Mouse (Mus musculus) kidney, postnatal 0 days (tissue): ENCODE measurements around the gene Ttc22. TPM values are rescaled to one million over a fixed set of nuclear protein-coding genes. Genes with fewer than 3 reads are reported as not detected.
A peak's percentile ranks its signal among the peaks of the same experiment; 100 is the strongest.

ENCODE experiments used
- ATAC-seq: fragments of 200-750 bp; cut with Nextera tagmentation; replicated peaks from 2 replicates; pipeline ENCODE4 v1.8.0; 2017; ENCODE audit warnings: low read depth, moderate number of reproducible peaks, moderate TSS enrichment, moderate library complexity; ENCODE audit not compliant: low FRiP score
- DNase-seq: peaks from one replicate; pipeline ENCODE4 v3.0.0-alpha.2; 2016; ENCODE audit warnings: low spot score
- H3K27ac ChIP-seq: fragments of 300-500 bp; sonication (generic); 2 replicates; pipeline ENCODE4 v1.5.1; 2014; ENCODE audit warnings: mild to moderate bottlenecking
- H3K27me3 ChIP-seq: fragments of 300-500 bp; sonication (generic); 2 replicates; pipeline ENCODE4 v1.6.1; 2014; ENCODE audit warnings: low read length, mixed read lengths; ENCODE audit not compliant: insufficient read depth
- H3K36me3 ChIP-seq: fragments of 300-500 bp; sonication (generic); 2 replicates; pipeline ENCODE4 v1.6.1; 2014; ENCODE audit warnings: low read length, mixed read lengths; ENCODE audit not compliant: insufficient read depth
- H3K4me1 ChIP-seq: fragments of 300-500 bp; sonication (generic); replicated peaks from 2 replicates; pipeline ENCODE4 v1.6.1; 2014; ENCODE audit warnings: antibody characterized with exemption, low read length, mixed read lengths; ENCODE audit not compliant: insufficient read depth
- H3K4me2 ChIP-seq: fragments of 300-500 bp; sonication (generic); 2 replicates; pipeline ENCODE4 v1.6.1; 2014; ENCODE audit warnings: mild to moderate bottlenecking, low read length, moderate library complexity, mixed read lengths
- H3K4me3 ChIP-seq: fragments of 300-500 bp; sonication (generic); replicated peaks from 2 replicates; pipeline ENCODE4 v1.5.1; 2014; ENCODE audit warnings: low read depth, low read length
- H3K9ac ChIP-seq: fragments of 300-500 bp; sonication (generic); 2 replicates; pipeline ENCODE4 v1.6.1; 2014; ENCODE audit warnings: low read depth, low read length
- H3K9me3 ChIP-seq: fragments of 300-500 bp; sonication (generic); replicated peaks from 2 replicates; pipeline ENCODE4 v1.6.1; 2016; ENCODE audit warnings: low read length, inconsistent platforms, mixed read lengths
- CTCF ChIP-seq: IDR thresholded peaks from 2 replicates; pipeline ENCODE4 v1.5.1; 2016; ENCODE audit warnings: antibody characterized with exemption, low read depth, mild to moderate bottlenecking, moderate library complexity
- WGBS: fragments of 180-500 bp; shearing (Covaris S2); extraction: QIAGEN DNeasy Blood & Tissue Kit; methylation state at CpG from one replicate; pipeline ENCODE4 v1.1.7; 2014; 5-methylcytosine and 5-hydroxymethylcytosine counted together
- polyA plus RNA-seq: library from polyadenylated mRNA; unstranded; fragments of >200 nt; fragmentation: Nextera tagmentation; extraction: Ambion mirVana; gene quantifications from 2 replicates; pipeline ENCODE4 v1.2.1, GENCODE M21; 2015

The Ttc22 gene
- polyA plus RNA-seq, 1 experiment from 2014 or later, result 5.9 TPM

GRCm38 (mm10) chr4:106678442-106679118, 56.3 kb downstream of the Ttc22 start, which contains the start of gene Ttc4:
Gene Ttc4, minus strand, starts transcription at chr4:106678944.
- TF ChIP-seq CTCF, result 0 out of 2 replicates have a peak, but pooled peaks have one; percentile 12
- peak within 1 kb of the TSS; percentile 74; the same call in 1 of the 2 replicates for H3K27ac ChIP-seq
- DNase-seq, result peak; percentile 98

GRCm38 (mm10) chr4:106679152-106679551, 56.9 kb downstream of the Ttc22 start:
- Histone ChIP-seq H3K4me1 (peaks cover 10% of the 10 kb centered on the region), H3K4me2 (peak overlapping the region; percentile 83), H3K27ac (no peak overlapping the region), H3K4me3 (peak overlapping the region; percentile 87), H3K9me3 (no peaks in the 10 kb centered on the region), H3K36me3 (peaks cover 23% of the 10 kb centered on the region), H3K27me3 (no peaks in the 10 kb centered on the region), H3K9ac (no peak overlapping the region)
- peak; percentile 23; the same call in 1 of the 2 replicates for ATAC-seq
- TF ChIP-seq CTCF, result no peak
- DNase-seq, result no peak
- 47% methylated on average over 3 of the region's 3 CpGs for WGBS

More at GRCm38 (mm10) chr4:106678442-106679118, 56.3 kb downstream of the Ttc22 start, which contains the start of gene Ttc4:
- Histone ChIP-seq H3K9ac (peak within 1 kb of the TSS; percentile 92), H3K4me1 (peaks cover 10% of the 10 kb centered on the region), H3K4me2 (peak within 1 kb of the TSS; percentile 83), H3K9me3 (no peaks in the 10 kb centered on the region), H3K4me3 (peak within 1 kb of the TSS; percentile 87), H3K36me3 (peaks cover 25% of the 10 kb centered on the region), H3K27me3 (no peaks in the 10 kb centered on the region)
- WGBS, result under 1% methylated on average over 43 of the region's 43 CpGs
- peak; percentile 99 for ATAC-seq

- Histone ChIP-seq H3K9ac (no peak overlapping the region), H3K4me1 (peaks cover 10% of the 10 kb centered on the region), H3K4me2 (no peak overlapping the region), H3K9me3 (no peaks in the 10 kb centered on the region), H3K4me3 (no peak overlapping the region), H3K27ac (no peak overlapping the region), H3K36me3 (peaks cover 11% of the 10 kb centered on the region; the same call in 1 of the 2 replicates), H3K27me3 (no peaks in the 10 kb centered on the region)
- 59% methylated on average over 2 of the region's 2 CpGs for WGBS
- DNase-seq, result no peak
- ATAC-seq, result no peak
- TF ChIP-seq CTCF, result no peak
These were observed 58.7 kb downstream of the Ttc22 start for GRCm38 (mm10) chr4:106680955-106681354.

GRCm38 (mm10) chr4:106688636-106689296, 66.5 kb downstream of the Ttc22 start:
- Histone ChIP-seq H3K4me2 (no peak overlapping the region), H3K9me3 (no peaks in the 10 kb centered on the region), H3K36me3 (no peaks in the 10 kb centered on the region), H3K9ac (no peak overlapping the region), H3K4me3 (no peak overlapping the region), H3K27me3 (no peaks in the 10 kb centered on the region), H3K4me1 (no peaks in the 10 kb centered on the region), H3K27ac (no peak overlapping the region)
- no peak for TF ChIP-seq CTCF
- 33% methylated on average over 3 of the region's 3 CpGs for WGBS
- ATAC-seq (no peak; the same call in 1 of the 2 replicates), DNase-seq (peak; percentile 20)

Other genes starting within 250 kb of the Ttc22 start
- 5.6 and 6.7 TPM in 2 replicates for gene Pcsk9, start 158.1 kb upstream of the Ttc22 start, polyA plus RNA-seq
- gene Bsnd, start 130.1 kb upstream of the Ttc22 start, polyA plus RNA-seq, result 40.1 and 40.6 TPM in 2 replicates
- gene Dhcr24, start 61.4 kb upstream of the Ttc22 start, polyA plus RNA-seq, result 6.3 and 6.5 TPM in 2 replicates
- not detected in 2 replicates for gene Lexm, start 5.2 kb upstream of the Ttc22 start, polyA plus RNA-seq
- gene Pars2, start 28.6 kb downstream of the Ttc22 start, polyA plus RNA-seq, result 11.8 and 12.8 TPM in 2 replicates
- 63.7 and 64.0 TPM in 2 replicates for gene Ttc4, start 56.5 kb downstream of the Ttc22 start, polyA plus RNA-seq
- 0.58 and 0.91 TPM in 2 replicates for gene Mroh7, start 108.5 kb downstream of the Ttc22 start, polyA plus RNA-seq
- 8.8 and 11.4 TPM in 2 replicates for gene Fam151a, start 111.5 kb downstream of the Ttc22 start, polyA plus RNA-seq
- gene Acot11, start 182.6 kb downstream of the Ttc22 start, polyA plus RNA-seq, result 1.7 and 1.9 TPM in 2 replicates